Mouse (Mus musculus): Measurements from ENCODE around the gene Wipf3.

Gene Wipf3

DNA sequence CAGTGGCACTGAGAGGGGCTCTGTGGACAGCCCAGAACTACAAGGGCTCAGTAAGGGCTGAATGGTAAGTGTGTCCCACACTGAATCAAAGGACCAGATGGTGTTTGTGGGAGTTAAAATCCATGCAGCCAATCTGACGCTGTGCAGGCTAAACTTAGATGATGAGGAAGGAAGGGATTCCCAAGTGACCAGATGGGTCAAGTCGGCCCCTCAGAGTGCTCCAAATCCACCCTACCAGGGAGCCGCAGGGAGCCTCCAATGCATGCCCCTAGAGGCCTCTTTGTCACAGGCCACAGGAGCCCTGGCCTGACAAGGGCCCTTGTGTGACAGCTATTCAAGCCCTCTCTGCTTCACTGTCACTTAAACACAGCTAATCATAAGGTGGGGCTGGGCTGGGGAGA lies 109.4 kb downstream of the Wipf3 start:
- DNase-seq, result no peak

DNA sequence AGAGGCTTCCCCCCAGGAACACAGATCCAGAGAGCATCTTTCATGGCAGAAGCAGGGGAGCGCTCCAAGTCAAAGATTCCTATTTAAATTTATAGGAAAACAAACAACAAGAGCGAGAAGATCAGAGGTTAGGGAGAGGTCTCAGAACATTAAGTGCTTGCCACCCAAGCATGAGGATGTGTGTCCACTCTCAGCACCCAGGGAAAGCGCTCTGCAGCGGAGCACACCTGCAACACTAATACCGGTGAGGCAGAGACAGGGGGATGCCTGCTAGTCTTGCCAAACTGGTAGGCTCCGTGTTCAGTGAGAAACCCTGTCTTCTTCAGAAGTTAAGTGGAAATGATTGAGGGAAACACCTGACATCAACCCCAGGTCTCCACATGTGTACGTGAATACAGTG lies 110.0 kb downstream of the Wipf3 start:
- no peak for DNase-seq

DNA sequence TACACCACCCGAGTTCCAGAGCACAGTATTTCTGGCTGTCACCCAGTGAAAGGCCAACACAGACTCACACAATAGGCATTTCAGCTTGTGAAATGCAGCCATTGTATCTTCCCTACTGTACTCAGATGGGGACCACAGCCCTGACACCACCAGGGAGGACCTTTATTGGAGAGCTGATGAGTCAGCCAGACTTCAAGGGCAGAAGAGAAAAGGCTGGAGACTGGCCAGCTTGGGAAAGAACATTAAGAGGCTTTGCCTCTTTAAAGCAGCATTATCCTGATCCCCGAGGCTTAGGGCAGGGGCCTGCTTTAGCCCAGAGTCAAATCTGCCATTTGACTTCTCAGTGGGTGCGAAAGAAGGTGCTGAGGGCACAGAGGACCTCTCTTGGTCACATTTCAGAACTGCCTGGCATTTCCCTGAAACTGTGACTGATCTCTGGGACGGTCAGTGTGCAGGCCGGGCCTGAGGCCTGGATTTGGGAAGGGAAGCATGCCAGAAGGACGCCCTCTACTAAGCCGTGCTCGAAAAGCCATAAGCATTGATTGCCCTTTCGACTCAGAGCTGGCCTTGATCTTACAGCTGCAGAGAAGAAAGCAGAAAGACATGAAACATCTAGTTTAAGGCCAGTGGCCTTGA lies 111.0 kb downstream of the Wipf3 start:
- no peak for DNase-seq

DNA sequence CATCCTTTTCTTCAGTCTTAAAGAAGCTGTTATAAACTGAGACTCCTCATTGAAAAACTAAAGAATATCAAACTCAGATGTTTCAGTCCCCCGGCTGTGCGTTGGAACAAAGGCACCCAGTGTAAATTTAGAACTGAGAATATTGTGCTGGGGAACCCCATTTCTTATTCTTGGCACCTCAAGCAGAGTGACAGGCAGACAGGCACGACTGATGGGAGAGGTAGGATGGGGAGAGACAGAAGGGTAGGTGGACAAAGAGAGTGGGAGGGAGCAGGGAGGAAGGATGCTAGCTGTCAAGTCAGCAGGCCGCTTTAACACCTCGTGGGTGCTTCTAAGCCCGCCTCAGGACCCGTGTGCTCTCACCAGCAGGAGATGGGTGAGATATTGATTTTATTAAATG lies 113.4 kb downstream of the Wipf3 start:
- no peak for DNase-seq

DNA sequence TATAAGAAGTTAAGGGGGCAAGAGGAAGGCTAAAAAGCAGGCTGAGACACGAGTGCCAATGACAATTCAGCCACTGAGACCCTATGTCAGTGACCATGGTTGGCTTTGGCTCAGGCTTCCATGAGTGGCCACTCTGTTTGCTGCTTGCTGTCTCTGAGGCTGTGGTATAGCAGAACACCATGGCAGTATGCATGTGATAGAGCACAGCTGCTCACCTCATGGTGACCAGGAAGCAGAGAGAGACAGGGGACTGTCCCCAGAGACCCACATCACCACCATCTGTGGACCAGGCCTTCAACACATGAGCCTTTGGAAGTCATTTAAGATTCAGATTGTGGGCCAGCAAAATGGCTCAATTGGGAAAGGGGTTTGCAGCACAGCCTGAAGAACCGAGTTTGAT lies 114.2 kb downstream of the Wipf3 start:
- no peak for DNase-seq

DNA sequence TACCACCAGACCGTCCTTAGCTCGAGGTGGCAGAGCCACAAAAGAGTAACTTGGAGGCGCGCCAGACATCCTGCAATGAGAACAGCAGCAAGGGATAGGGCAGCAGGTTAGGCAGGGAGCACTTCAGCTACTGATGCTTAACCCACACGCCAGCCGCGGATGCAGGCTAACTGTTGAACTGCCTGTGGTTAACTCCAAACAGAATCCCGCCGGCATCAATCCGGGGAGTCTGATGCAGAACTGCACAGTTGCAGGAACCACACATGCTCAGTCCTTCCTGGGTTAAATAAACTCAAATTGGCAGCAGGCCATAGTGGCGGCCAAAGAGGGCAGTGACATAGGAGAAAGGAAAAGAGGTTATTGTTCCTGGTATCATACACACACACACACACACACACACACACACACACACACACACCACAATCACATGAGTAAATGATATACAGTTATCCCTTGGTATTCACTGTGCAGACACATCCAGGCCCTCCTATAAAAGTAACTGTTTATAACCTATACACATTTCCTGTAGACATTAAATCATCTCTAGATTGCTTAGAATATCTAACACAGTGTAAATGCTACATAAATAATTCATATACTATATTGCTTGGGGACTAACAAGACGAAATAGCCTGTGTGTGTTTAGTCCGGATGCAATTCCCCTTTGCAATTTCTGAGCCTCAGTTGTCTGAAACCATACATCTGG lies 119.1 kb downstream of the Wipf3 start:
- no peak for DNase-seq

DNA sequence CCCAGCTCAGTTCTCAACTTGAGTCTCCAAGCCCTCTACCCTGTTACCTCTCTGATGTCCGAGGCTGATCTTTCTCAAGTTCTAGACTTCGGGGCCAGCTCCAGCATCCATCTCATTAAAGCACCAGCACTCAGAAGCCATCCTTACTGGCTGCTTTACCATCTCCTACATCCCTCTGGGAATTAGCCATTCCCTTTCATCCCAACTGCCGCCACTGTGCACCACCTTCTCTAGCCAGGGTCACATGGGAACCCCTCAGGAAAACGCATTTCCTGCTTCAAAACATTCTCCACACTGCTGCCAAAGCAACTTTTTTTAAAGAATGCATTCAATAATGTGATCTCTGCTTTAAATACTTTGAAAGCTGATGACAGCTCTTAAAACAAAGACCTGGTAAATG lies 119.9 kb downstream of the Wipf3 start:
- no peak for DNase-seq

DNA sequence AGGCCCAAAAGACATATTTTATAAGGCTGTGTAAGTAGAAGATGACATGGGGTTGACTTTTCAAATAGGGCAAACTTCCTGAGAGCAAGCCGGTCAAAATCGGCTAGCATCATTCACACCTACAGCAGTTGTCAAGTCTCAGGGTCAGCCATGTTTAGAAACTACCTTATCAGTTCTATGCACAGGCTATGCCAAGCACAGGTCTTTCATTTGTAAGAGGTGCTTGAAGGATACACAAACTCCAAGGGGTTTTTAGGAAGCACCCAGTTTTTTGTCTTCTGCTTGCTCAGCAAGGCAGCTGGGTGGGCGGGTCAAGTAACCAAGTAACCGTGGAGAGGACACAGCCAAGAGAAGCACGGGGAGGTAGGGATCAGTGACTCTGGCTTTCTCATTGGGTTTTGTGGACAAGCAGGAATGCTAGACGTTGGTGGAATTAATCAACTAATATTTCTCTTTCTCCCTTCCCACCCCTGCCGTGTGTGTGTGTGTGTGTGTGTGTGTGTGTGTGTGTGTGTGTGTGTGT lies 121.5 kb downstream of the Wipf3 start:
- no peak for DNase-seq

DNA sequence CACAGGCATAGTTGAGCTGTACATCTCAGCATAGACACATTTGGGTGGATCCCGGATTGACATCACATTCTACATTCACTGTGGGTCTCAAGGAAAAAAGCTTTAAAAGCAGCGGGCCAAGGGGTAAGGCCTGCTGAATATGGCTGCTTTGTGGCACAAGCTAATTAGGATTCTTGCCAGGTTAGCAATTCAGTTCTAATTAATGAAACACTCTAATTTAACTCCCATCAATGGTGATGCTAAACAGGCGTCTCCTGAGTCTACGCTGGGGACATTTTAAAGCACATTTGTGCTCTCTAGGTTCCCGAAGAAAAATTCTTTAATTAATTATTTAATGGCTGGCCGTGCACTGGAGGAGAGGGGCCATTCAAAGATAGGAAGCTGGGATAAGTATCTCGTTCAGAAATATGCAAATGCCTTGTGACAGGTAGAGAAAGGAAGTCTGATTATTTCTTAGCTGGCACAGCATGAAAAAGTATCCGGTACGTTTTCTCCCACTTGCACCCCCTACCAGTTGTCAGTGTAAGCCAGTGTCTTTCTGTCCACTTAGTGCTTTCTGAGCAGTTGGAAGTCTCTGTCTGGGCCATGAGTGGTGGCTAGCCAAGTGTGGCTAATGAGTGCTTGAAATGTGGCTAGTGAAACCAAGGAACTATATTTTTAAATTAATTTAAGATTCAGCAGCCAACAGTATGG lies 123.5 kb downstream of the Wipf3 start:
- no peak for DNase-seq

All from thymus, postnatal 36 days (tissue).